15 mouse cellular contexts compared by ENCODE assay signal in genomic region chr19:47437040-47437439, GRCm38 (mm10).
"Had no signal": no experiment of that assay in that cellular context is flagged by ENCODE, and none has a peak within 500 bp of the region (broad histone marks: within the 10 kb centered on the region; RNA-seq: fewer than 3 reads in every experiment).

No protein-coding gene starts in this region.

- ATAC-seq: intestine, postnatal 0 days; liver, postnatal 0 days; lung, postnatal 0 days; midbrain, embryonic 15.5 days had no signal

- H3K9ac ChIP-seq: liver, embryonic 14.5 days; liver, postnatal 0 days; lung, embryonic 14.5 days; midbrain, embryonic 12.5 days; midbrain, embryonic 15.5 days; neural tube, embryonic 13.5 days had no signal

- H3K9me3 ChIP-seq: midbrain, embryonic 12.5 days; midbrain, embryonic 15.5 days; neural tube, embryonic 13.5 days had no signal

- H3K27ac ChIP-seq: liver, embryonic 14.5 days; macrophage; midbrain, embryonic 12.5 days; midbrain, embryonic 15.5 days had no signal

- H3K27me3 ChIP-seq: midbrain, embryonic 12.5 days; midbrain, embryonic 15.5 days; neural tube, embryonic 13.5 days had no signal

- H3K36me3 ChIP-seq: midbrain, embryonic 12.5 days; midbrain, embryonic 15.5 days; neural tube, embryonic 13.5 days had no signal

- H3K4me2 ChIP-seq: liver, embryonic 11.5 days; lung, embryonic 14.5 days; midbrain, embryonic 12.5 days; midbrain, embryonic 15.5 days; neural tube, embryonic 13.5 days had no signal

- DNase-seq: kidney, adult 2 months; kidney, postnatal 14 days; kidney, postnatal 4 days; liver, postnatal 0 days; lung, embryonic 14.5 days; thymus, adult 18-20 months; thymus, postnatal 14 days had no signal

- H3K4me3 ChIP-seq: midbrain, embryonic 12.5 days; midbrain, embryonic 15.5 days; neural tube, embryonic 13.5 days had no signal
